In the genomic region with DNA sequence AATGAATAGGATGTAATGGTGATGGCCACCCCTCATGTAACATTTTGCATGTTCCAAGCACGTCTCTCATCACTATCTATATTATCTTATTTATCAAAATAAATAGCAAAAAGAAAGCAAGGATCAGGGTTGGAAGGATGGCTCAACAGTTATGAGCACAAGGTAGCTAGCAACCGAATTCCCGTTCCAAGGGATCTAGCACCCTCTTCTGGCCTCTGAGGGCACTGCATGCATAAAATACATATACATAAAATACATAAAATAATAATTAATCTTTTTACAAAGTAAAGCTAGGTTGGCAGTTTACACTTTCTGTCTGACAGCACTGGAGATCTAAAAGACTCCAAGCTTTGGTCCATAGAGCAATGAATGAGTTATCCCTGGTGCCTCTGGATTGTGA, we compare ENCODE assay signal across 10 mouse cellular contexts. TPM values are rescaled to one million over a fixed set of nuclear protein-coding genes. Genes with fewer than 3 reads are reported as not detected.
DNase-seq lines count a peak whose midpoint lies in the region; TF ChIP-seq lines count a peak whose summit lies in the region.
"Had no signal": no experiment of that assay in that cellular context is flagged by ENCODE, and none has a peak within 500 bp of the region (broad histone marks: within the 10 kb centered on the region; RNA-seq: fewer than 3 reads in every experiment).

No protein-coding gene starts in this region.

- H3K27me3 ChIP-seq in limb, embryonic 10.5 days (ENCODE audit: low read depth, poor library complexity, severe bottlenecking), result no peaks in the 10 kb centered on the region
- H3K27me3 ChIP-seq in spleen, adult 2 months (ENCODE audit: control insufficient read depth, insufficient read depth, low read length), result no peaks in the 10 kb centered on the region
- H3K27me3 ChIP-seq: heart, embryonic 13.5 days had no signal

- H3K27ac ChIP-seq in left cerebral cortex, adult 2 months, result no peak overlapping the region
- no peak overlapping the region for H3K27ac ChIP-seq in bone marrow macrophage, adult 2 months (ENCODE audit: insufficient read depth, low read depth, low read length)
- H3K27ac ChIP-seq in limb, embryonic 10.5 days, result no peak overlapping the region
- no peak overlapping the region for H3K27ac ChIP-seq in spleen, adult 2 months (ENCODE audit: insufficient read depth, low read length)
- H3K27ac ChIP-seq: heart, embryonic 13.5 days had no signal

- H3K4me3 ChIP-seq in left cerebral cortex, adult 2 months, result no peak overlapping the region
- no peak overlapping the region for H3K4me3 ChIP-seq in bone marrow macrophage, adult 2 months (ENCODE audit: insufficient read depth, low read length)
- no peak overlapping the region for H3K4me3 ChIP-seq in limb, embryonic 10.5 days
- no peak overlapping the region for H3K4me3 ChIP-seq in spleen, adult 2 months (ENCODE audit: extremely low read depth, insufficient read depth, insufficient read length)
- H3K4me3 ChIP-seq: heart, embryonic 13.5 days; megakaryocyte, embryonic 14.5 days had no signal

- no peaks in the 10 kb centered on the region for H3K9me3 ChIP-seq in limb, embryonic 10.5 days (replicated peaks)
- H3K9me3 ChIP-seq: megakaryocyte, embryonic 14.5 days had no signal

- WGBS in limb, embryonic 10.5 days, result 18% methylated on average over 3 of the region's 3 CpGs
- WGBS in spleen, adult 2 months, result 38% methylated on average over 3 of the region's 3 CpGs

- peak; percentile 57 for TF ChIP-seq CTCF in left cerebral cortex, adult 2 months (IDR thresholded peaks at IDR 0.05)
- peak; percentile 56 for TF ChIP-seq CTCF in bone marrow macrophage, adult 2 months (IDR thresholded peaks at IDR 0.05; ENCODE audit: low read depth, low read length)
- peak; percentile 22; the same call in 1 of the 2 replicates for TF ChIP-seq CTCF in spleen, adult 2 months (IDR thresholded peaks at IDR 0.05; ENCODE audit: extremely low read depth, insufficient read depth, insufficient read length, insufficient replicate concordance)

- peak; percentile 48 for DNase-seq in adrenal gland, postnatal 14 days
- DNase-seq in adrenal gland, adult 2 months, result no peak
- no peak for DNase-seq in left cerebral cortex, adult 2 months (ENCODE audit: extremely low spot score in 1 of 2, low spot score in 2 of 2)
- no peak for DNase-seq in left cerebral cortex, adult 11 months (ENCODE audit: low spot score)
- peak; percentile 47 for DNase-seq in limb, embryonic 10.5 days (ENCODE audit: low spot score)
- DNase-seq in spleen, adult 2 months (ENCODE audit: low read depth in 1 of 2, low spot score in 2 of 2), result no peak
- no peak for DNase-seq in cerebellum, adult 9-11 months

- no peak for TF ChIP-seq POLR2A in bone marrow macrophage, adult 2 months (IDR thresholded peaks at IDR 0.05; ENCODE audit: borderline replicate concordance, low read depth, low read length)
- no peak for TF ChIP-seq POLR2A in spleen, adult 2 months (IDR thresholded peaks at IDR 0.05; ENCODE audit: low read depth, low read length)

- no peaks in the 10 kb centered on the region for H3K36me3 ChIP-seq in limb, embryonic 10.5 days
- H3K36me3 ChIP-seq in spleen, adult 2 months (ENCODE audit: control insufficient read depth, insufficient read depth, low read length), result no peaks in the 10 kb centered on the region
- H3K36me3 ChIP-seq: heart, embryonic 13.5 days had no signal

- H3K4me1 ChIP-seq in bone marrow macrophage, adult 2 months (ENCODE audit: control insufficient read depth, insufficient read depth, low read length), result no peaks in the 10 kb centered on the region
- no peaks in the 10 kb centered on the region for H3K4me1 ChIP-seq in limb, embryonic 10.5 days
- no peaks in the 10 kb centered on the region for H3K4me1 ChIP-seq in spleen, adult 2 months (ENCODE audit: control insufficient read depth, insufficient read depth, insufficient read length)

- intact Hi-C loops in left cerebral cortex, adult 2 months (cut with DNase I), result no loop called here

RNA-seq across cellular contexts. Expression of a gene that starts 5.5 kb away (rescaled TPM):
- not detected in 2 replicates for total RNA-seq in adrenal gland, postnatal 14 days (2021)
- not detected for total RNA-seq in adrenal gland, adult 2 months (2021)
- polyA plus RNA-seq in adrenal gland, adult 2 months (2012; rRNA removed), result not detected in 2 replicates
- total RNA-seq in left cerebral cortex, adult 2 months (2021), result not detected
- not detected in 2 replicates for polyA plus RNA-seq in bone marrow macrophage, adult 2 months (2012; ENCODE audit: insufficient read depth, insufficient read length, missing spikeins)
- polyA plus RNA-seq in limb, embryonic 10.5 days (2016; fragmentation: Nextera tagmentation; extraction: Ambion mirVana), result not detected in 2 replicates
- not detected in 2 replicates for polyA plus RNA-seq in spleen, adult 2 months (2012; rRNA removed)
- polyA plus RNA-seq: heart, embryonic 13.5 days had no signal

RNA-seq across cellular contexts. Expression of a gene that starts 24.0 kb away (rescaled TPM):
- total RNA-seq in adrenal gland, postnatal 14 days (2021), result not detected in 2 replicates
- total RNA-seq in adrenal gland, adult 2 months (2021), result not detected
- polyA plus RNA-seq in adrenal gland, adult 2 months (2012; rRNA removed), result not detected in 2 replicates
- not detected for total RNA-seq in left cerebral cortex, adult 2 months (2021)
- polyA plus RNA-seq in bone marrow macrophage, adult 2 months (2012; ENCODE audit: insufficient read depth, insufficient read length, missing spikeins), result not detected in 2 replicates
- not detected in 2 replicates for polyA plus RNA-seq in limb, embryonic 10.5 days (2016; fragmentation: Nextera tagmentation; extraction: Ambion mirVana)
- not detected in 2 replicates for polyA plus RNA-seq in spleen, adult 2 months (2012; rRNA removed)
- polyA plus RNA-seq: heart, embryonic 13.5 days had no signal

RNA-seq across cellular contexts. Expression of a gene that starts 36.2 kb away (rescaled TPM):
- total RNA-seq in adrenal gland, postnatal 14 days (2021), result 76.9 and 78.7 TPM in 2 replicates
- 10 to 100 TPM; 50.4 to 54.6 TPM for total RNA-seq in adrenal gland, adult 2 months (2021)
- 14.1 and 15.0 TPM in 2 replicates for polyA plus RNA-seq in adrenal gland, adult 2 months (2012; rRNA removed)
- 1 to 10 TPM; 6.3 to 6.7 TPM for total RNA-seq in left cerebral cortex, adult 2 months (2021)
- 350 and 351 TPM in 2 replicates for polyA plus RNA-seq in bone marrow macrophage, adult 2 months (2012; ENCODE audit: insufficient read depth, insufficient read length, missing spikeins)
- 10.2 and 10.3 TPM in 2 replicates for polyA plus RNA-seq in limb, embryonic 10.5 days (2016; fragmentation: Nextera tagmentation; extraction: Ambion mirVana)
- polyA plus RNA-seq in spleen, adult 2 months (2012; rRNA removed), result 34.3 and 41.9 TPM in 2 replicates

Comparison
In these comparisons a context has a peak if more than half of its experiments do, and no peak if none do; other contexts are left out.
1. DNase-seq: peak in adrenal gland, postnatal 14 days (single experiment) and limb, embryonic 10.5 days (single experiment); none in adrenal gland, adult 2 months (single experiment), left cerebral cortex, adult 2 months (0 of 2), left cerebral cortex, adult 11 months (single experiment), spleen, adult 2 months (0 of 2) and cerebellum, adult 9-11 months (single experiment).
2. Peak in every context shown above with its lines, with median percentiles within 50 percentile points of each other: CTCF ChIP-seq.